In the genomic region with DNA sequence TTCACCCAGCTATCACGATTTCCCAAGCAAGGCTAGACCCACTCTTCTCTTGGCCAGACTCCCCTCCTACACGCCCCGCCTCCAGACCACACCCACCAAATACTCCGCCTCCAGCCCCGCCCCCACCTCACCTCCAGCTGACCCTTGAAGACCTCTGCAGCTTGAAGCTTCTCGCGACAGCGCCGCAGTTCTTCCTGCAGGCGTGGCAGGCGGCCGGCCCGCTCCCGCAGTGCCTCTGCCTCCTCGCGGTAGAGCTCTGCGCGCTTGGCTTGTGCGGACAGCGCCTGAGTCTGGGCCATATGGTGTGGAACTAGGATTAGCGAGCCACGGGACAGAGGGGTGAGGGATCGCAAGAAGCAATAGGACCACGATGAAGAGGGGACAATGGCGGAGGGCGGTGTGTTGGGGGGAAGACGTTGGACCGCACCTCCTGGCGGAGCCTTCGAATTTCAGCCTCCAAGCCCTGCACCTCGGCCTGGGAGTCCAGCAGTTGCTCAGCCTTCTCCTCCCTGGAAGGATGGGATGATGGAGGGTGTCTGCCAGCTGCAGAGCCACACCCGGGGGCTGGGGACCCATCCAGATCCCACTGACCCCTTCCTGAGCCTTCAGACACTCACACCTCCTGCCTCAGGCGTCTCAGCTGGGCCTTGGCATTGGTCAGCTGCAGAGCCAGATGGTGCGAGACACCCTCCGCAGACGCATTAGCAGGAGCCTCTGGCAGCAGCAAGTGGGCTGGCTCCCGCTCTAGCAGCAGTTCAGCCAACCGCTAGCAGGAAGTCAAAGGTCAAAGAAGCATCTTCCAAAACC, we compare ENCODE assay signal across 9 mouse cellular contexts. TPM values are rescaled to one million over a fixed set of nuclear protein-coding genes. Genes with fewer than 3 reads are reported as not detected.
DNase-seq lines count a peak whose midpoint lies in the region; ATAC-seq and TF ChIP-seq lines count a peak whose summit lies in the region.
"Had no signal": no experiment of that assay in that cellular context is flagged by ENCODE, and none has a peak within 500 bp of the region (broad histone marks: within the 10 kb centered on the region; RNA-seq: fewer than 3 reads in every experiment).

No protein-coding gene starts in this region.

- DNase-seq in lung, adult 2 months = no peak
- no peak for DNase-seq in lung, postnatal 25 days (ENCODE audit: low spot score)
- DNase-seq in heart, postnatal 4 days = peak; percentile 62
- DNase-seq in spleen, postnatal 14 days (ENCODE audit: low spot score in 2 of 2) = no peak
- DNase-seq in left cerebral cortex, adult 18-20 months (ENCODE audit: low spot score in 2 of 2) = no peak

- ATAC-seq in embryonic facial prominence, embryonic 12.5 days (ENCODE audit: insufficient number of reproducible peaks, insufficient read depth, low FRiP score, low TSS enrichment) = peak; percentile 73; the same call in 1 of the 2 replicates
- peak; percentile 50 for ATAC-seq in liver, embryonic 12.5 days
- ATAC-seq in neural tube, embryonic 15.5 days (ENCODE audit: low FRiP score) = peak; percentile 43
- ATAC-seq: Patski had no signal

- peak overlapping the region; percentile 41 for H3K4me2 ChIP-seq in embryonic facial prominence, embryonic 12.5 days (replicated peaks)
- peak overlapping the region; percentile 63 for H3K4me2 ChIP-seq in liver, embryonic 12.5 days
- peak overlapping the region; percentile 48 for H3K4me2 ChIP-seq in neural tube, embryonic 15.5 days

- H3K27ac ChIP-seq in embryonic facial prominence, embryonic 12.5 days = no peak overlapping the region
- H3K27ac ChIP-seq in liver, embryonic 12.5 days = no peak overlapping the region
- no peak overlapping the region for H3K27ac ChIP-seq in neural tube, embryonic 15.5 days (replicated peaks)

- peaks cover 11% of the 10 kb centered on the region for H3K27me3 ChIP-seq in embryonic facial prominence, embryonic 12.5 days
- 0 out of 2 replicates have a peak, but pooled peaks cover 11% of the 10 kb centered on the region for H3K27me3 ChIP-seq in liver, embryonic 12.5 days (replicated peaks)
- peaks cover 17% of the 10 kb centered on the region for H3K27me3 ChIP-seq in neural tube, embryonic 15.5 days (replicated peaks)
- H3K27me3 ChIP-seq: Patski had no signal

- no peak for TF ChIP-seq CTCF in lung, adult 2 months (IDR thresholded peaks at IDR 0.05; ENCODE audit: insufficient read depth, low read length)

- peaks cover 1% of the 10 kb centered on the region; the same call in 1 of the 2 replicates for H3K4me1 ChIP-seq in lung, adult 2 months (ENCODE audit: control insufficient read depth, insufficient read depth, low read length)
- peaks cover 6% of the 10 kb centered on the region; the same call in 1 of the 2 replicates for H3K4me1 ChIP-seq in embryonic facial prominence, embryonic 12.5 days
- peaks cover 39% of the 10 kb centered on the region for H3K4me1 ChIP-seq in liver, embryonic 12.5 days
- peaks cover 12% of the 10 kb centered on the region for H3K4me1 ChIP-seq in neural tube, embryonic 15.5 days

- peak overlapping the region; percentile 16; the same call in 1 of the 2 replicates for H3K9ac ChIP-seq in embryonic facial prominence, embryonic 12.5 days
- peak overlapping the region; percentile 24 for H3K9ac ChIP-seq in liver, embryonic 12.5 days
- H3K9ac ChIP-seq in neural tube, embryonic 15.5 days (replicated peaks) = no peak overlapping the region

- TF ChIP-seq POLR2A in lung, adult 2 months (IDR thresholded peaks at IDR 0.05; ENCODE audit: borderline replicate concordance, extremely low read depth, low read depth, low read length) = 0 out of 2 replicates have a peak, but pooled peaks have one; percentile 39

- H3K4me3 ChIP-seq in lung, adult 2 months (replicated peaks; ENCODE audit: extremely low read depth, low read depth, low read length) = peak overlapping the region; percentile 12
- no peak overlapping the region; the same call in 1 of the 2 replicates for H3K4me3 ChIP-seq in embryonic facial prominence, embryonic 12.5 days
- peak overlapping the region; percentile 31 for H3K4me3 ChIP-seq in liver, embryonic 12.5 days
- peak overlapping the region; percentile 21 for H3K4me3 ChIP-seq in neural tube, embryonic 15.5 days (replicated peaks)

- H3K36me3 ChIP-seq in embryonic facial prominence, embryonic 12.5 days = no peaks in the 10 kb centered on the region
- no peaks in the 10 kb centered on the region for H3K36me3 ChIP-seq in liver, embryonic 12.5 days
- no peaks in the 10 kb centered on the region for H3K36me3 ChIP-seq in neural tube, embryonic 15.5 days

- WGBS in lung, adult 2 months = 22% methylated on average over 38 of the region's 38 CpGs
- WGBS in embryonic facial prominence, embryonic 12.5 days = 6% methylated on average over 38 of the region's 38 CpGs
- WGBS in liver, embryonic 12.5 days (ENCODE audit: insufficient replicate concordance) = 18% methylated on average over 38 of the region's 38 CpGs
- WGBS in neural tube, embryonic 15.5 days = 7% methylated on average over 38 of the region's 38 CpGs

- no peaks in the 10 kb centered on the region for H3K9me3 ChIP-seq in embryonic facial prominence, embryonic 12.5 days
- H3K9me3 ChIP-seq in liver, embryonic 12.5 days (replicated peaks) = no peaks in the 10 kb centered on the region
- H3K9me3 ChIP-seq in neural tube, embryonic 15.5 days (replicated peaks) = no peaks in the 10 kb centered on the region

RNA-seq across cellular contexts. Expression of a gene that starts 2.6 kb away (rescaled TPM):
- polyA plus RNA-seq in lung, adult 2 months (2012; rRNA removed) = 17.3 and 19.9 TPM in 2 replicates
- polyA plus RNA-seq in embryonic facial prominence, embryonic 12.5 days (2016; fragmentation: Nextera tagmentation; extraction: Ambion mirVana) = 0.69 and 0.70 TPM in 2 replicates
- under 1 TPM; 0.41 to 0.52 TPM for total RNA-seq in heart, postnatal 4 days (2021)
- 2.8 and 3.3 TPM in 2 replicates for polyA plus RNA-seq in liver, embryonic 12.5 days (2016; fragmentation: Nextera tagmentation; extraction: Ambion mirVana)
- 0.92 and 1.8 TPM in 2 replicates for polyA plus RNA-seq in neural tube, embryonic 15.5 days (2015; fragmentation: Nextera tagmentation; extraction: Ambion mirVana)
- total RNA-seq in left cerebral cortex, adult 18-20 months (2021) = 1 to 10 TPM; 3.4 to 3.5 TPM

RNA-seq across cellular contexts. Expression of a gene that starts 15.0 kb away (rescaled TPM):
- 45.9 and 49.8 TPM in 2 replicates for polyA plus RNA-seq in lung, adult 2 months (2012; rRNA removed)
- polyA plus RNA-seq in embryonic facial prominence, embryonic 12.5 days (2016; fragmentation: Nextera tagmentation; extraction: Ambion mirVana) = 17.8 and 19.5 TPM in 2 replicates
- 10 to 100 TPM; 22.6 to 28.7 TPM for total RNA-seq in heart, postnatal 4 days (2021)
- 8.5 and 8.7 TPM in 2 replicates for polyA plus RNA-seq in liver, embryonic 12.5 days (2016; fragmentation: Nextera tagmentation; extraction: Ambion mirVana)
- 15.7 and 16.2 TPM in 2 replicates for polyA plus RNA-seq in neural tube, embryonic 15.5 days (2015; fragmentation: Nextera tagmentation; extraction: Ambion mirVana)
- 10 to 100 TPM; 37.2 to 44.4 TPM for total RNA-seq in left cerebral cortex, adult 18-20 months (2021)

RNA-seq across cellular contexts. Expression of a gene that starts 54.1 kb away (rescaled TPM):
- polyA plus RNA-seq in lung, adult 2 months (2012; rRNA removed) = 115 and 120 TPM in 2 replicates
- 142 and 157 TPM in 2 replicates for polyA plus RNA-seq in embryonic facial prominence, embryonic 12.5 days (2016; fragmentation: Nextera tagmentation; extraction: Ambion mirVana)
- 10 to 100 TPM; 34.4 to 35.5 TPM for total RNA-seq in heart, postnatal 4 days (2021)
- polyA plus RNA-seq in liver, embryonic 12.5 days (2016; fragmentation: Nextera tagmentation; extraction: Ambion mirVana) = 115 TPM in 2 replicates
- 103 and 113 TPM in 2 replicates for polyA plus RNA-seq in neural tube, embryonic 15.5 days (2015; fragmentation: Nextera tagmentation; extraction: Ambion mirVana)
- 10 to 100 TPM; 46.2 to 46.4 TPM for total RNA-seq in left cerebral cortex, adult 18-20 months (2021)

RNA-seq across cellular contexts. Expression of a gene that starts 54.5 kb away (rescaled TPM):
- 110 and 148 TPM in 2 replicates for polyA plus RNA-seq in lung, adult 2 months (2012; rRNA removed)
- polyA plus RNA-seq in embryonic facial prominence, embryonic 12.5 days (2016; fragmentation: Nextera tagmentation; extraction: Ambion mirVana) = 192 and 193 TPM in 2 replicates
- 100 to 1,000 TPM; 309 to 336 TPM for total RNA-seq in heart, postnatal 4 days (2021)
- 94.2 and 101 TPM in 2 replicates for polyA plus RNA-seq in liver, embryonic 12.5 days (2016; fragmentation: Nextera tagmentation; extraction: Ambion mirVana)
- polyA plus RNA-seq in neural tube, embryonic 15.5 days (2015; fragmentation: Nextera tagmentation; extraction: Ambion mirVana) = 392 and 417 TPM in 2 replicates
- total RNA-seq in left cerebral cortex, adult 18-20 months (2021) = 100 to 1,000 TPM; 367 to 381 TPM
